Mouse (Mus musculus) embryonic facial prominence, embryonic 14.5 days (tissue): ENCODE results near the gene Ccnd3. TPM values are rescaled to one million over a fixed set of nuclear protein-coding genes. Genes with fewer than 3 reads are reported as not detected.
A peak's percentile ranks its signal among the peaks of the same experiment; 100 is the strongest.

Experiments
- ATAC-seq: fragments of 200-750 bp; cut with Nextera tagmentation; 2 replicates; pipeline ENCODE4 v1.8.0; 2017; ENCODE audit warnings: low read depth, moderate number of reproducible peaks, moderate TSS enrichment
- DNase-seq: peaks from one replicate; pipeline ENCODE4 v3.0.0-alpha.2; 2015; ENCODE audit warnings: low spot score
- H3K27ac ChIP-seq: fragments of 300-500 bp; sonication (generic); replicated peaks from 2 replicates; pipeline ENCODE4 v1.5.1; 2014; ENCODE audit warnings: low read depth, mild to moderate bottlenecking, low read length, moderate library complexity
- H3K27me3 ChIP-seq: fragments of 300-500 bp; sonication (generic); replicated peaks from 2 replicates; pipeline ENCODE4 v1.6.1; 2014; ENCODE audit warnings: low read length; ENCODE audit not compliant: control insufficient read depth, insufficient read depth
- H3K36me3 ChIP-seq: fragments of 300-500 bp; sonication (generic); 2 replicates; pipeline ENCODE4 v1.6.1; 2014; ENCODE audit warnings: low read length, mixed read lengths; ENCODE audit not compliant: control insufficient read depth, insufficient read depth
- H3K4me1 ChIP-seq: fragments of 300-500 bp; sonication (generic); 2 replicates; pipeline ENCODE4 v1.6.1; 2014; ENCODE audit warnings: antibody characterized with exemption, low read length; ENCODE audit not compliant: control insufficient read depth, insufficient read depth
- H3K4me2 ChIP-seq: fragments of 300-500 bp; sonication (generic); 2 replicates; pipeline ENCODE4 v1.6.1; 2014; ENCODE audit warnings: low read depth, mild to moderate bottlenecking, low read length, moderate library complexity, mixed read lengths
- H3K4me3 ChIP-seq: fragments of 300-500 bp; sonication (generic); 2 replicates; pipeline ENCODE4 v1.5.1; 2014; ENCODE audit warnings: low read depth, mild to moderate bottlenecking, low read length
- H3K9ac ChIP-seq: fragments of 300-500 bp; sonication (generic); 2 replicates; pipeline ENCODE4 v1.6.1; 2014; ENCODE audit warnings: low read depth, mild to moderate bottlenecking, low read length, moderate library complexity, mixed read lengths
- H3K9me3 ChIP-seq: fragments of 300-500 bp; sonication (generic); 2 replicates; pipeline ENCODE4 v1.6.1; 2016; ENCODE audit warnings: low read length; ENCODE audit not compliant: control insufficient read depth
- WGBS: fragments of 180-500 bp; shearing (Covaris S2); extraction: QIAGEN DNeasy Blood & Tissue Kit; methylation state at CpG from one replicate; pipeline ENCODE4 v1.1.7; 2014; 5-methylcytosine and 5-hydroxymethylcytosine counted together
- polyA plus RNA-seq: library from polyadenylated mRNA; unstranded; fragments of >200 nt; fragmentation: Nextera tagmentation; extraction: Ambion mirVana; gene quantifications from 2 replicates; pipeline ENCODE4 v1.2.1, GENCODE M21; 2014

The Ccnd3 gene
- polyA plus RNA-seq, 1 experiment from 2014 or later: 519 TPM

- H3K9me3 ChIP-seq: no peaks in the 10 kb centered on the region
- 51% methylated on average over 13 of the region's 18 CpGs for WGBS
- no peaks in the 10 kb centered on the region for H3K27me3 ChIP-seq
- H3K27ac ChIP-seq: peak overlapping the region; percentile 96
- ATAC-seq: no peak
- 0 out of 2 replicates have a peak overlapping the region, but pooled peaks have one; percentile 3 for H3K9ac ChIP-seq
- H3K36me3 ChIP-seq: no peaks in the 10 kb centered on the region
- DNase-seq: peak; percentile 75
- peaks cover 49% of the 10 kb centered on the region for H3K4me1 ChIP-seq
- no peak overlapping the region for H3K4me2 ChIP-seq
- no peak overlapping the region for H3K4me3 ChIP-seq
Measured at GRCm38 (mm10) chr17:47523211-47523682, 18.4 kb downstream of the Ccnd3 start.

- ATAC-seq (no peak), DNase-seq (no peak)
- no peak overlapping the region for H3K27ac ChIP-seq
- H3K4me2 ChIP-seq: no peak overlapping the region
- H3K9me3 ChIP-seq: no peaks in the 10 kb centered on the region
- 72% methylated on average over 8 of the region's 8 CpGs for WGBS
- no peaks in the 10 kb centered on the region for H3K36me3 ChIP-seq
- H3K4me1 ChIP-seq: peaks cover 50% of the 10 kb centered on the region
- H3K4me3 ChIP-seq: no peak overlapping the region
- no peak overlapping the region for H3K9ac ChIP-seq
- H3K27me3 ChIP-seq: no peaks in the 10 kb centered on the region
Measured at GRCm38 (mm10) chr17:47524055-47524454, 19.2 kb downstream of the Ccnd3 start.

- no peak for DNase-seq
- H3K27me3 ChIP-seq: no peaks in the 10 kb centered on the region
- no peaks in the 10 kb centered on the region for H3K36me3 ChIP-seq
- H3K27ac ChIP-seq: no peak overlapping the region
- no peaks in the 10 kb centered on the region for H3K9me3 ChIP-seq
- no peak overlapping the region for H3K9ac ChIP-seq
- peaks cover 47% of the 10 kb centered on the region for H3K4me1 ChIP-seq
- no peak overlapping the region for H3K4me3 ChIP-seq
- H3K4me2 ChIP-seq: no peak overlapping the region
- 90% methylated on average over 6 of the region's 6 CpGs for WGBS
- no peak for ATAC-seq
Measured at GRCm38 (mm10) chr17:47524991-47525390, 20.1 kb downstream of the Ccnd3 start.

- Histone ChIP-seq H3K27ac (peak overlapping the region; percentile 94), H3K4me2 (peak overlapping the region; percentile 34), H3K4me3 (no peak overlapping the region), H3K4me1 (peaks cover 45% of the 10 kb centered on the region), H3K9me3 (no peaks in the 10 kb centered on the region), H3K27me3 (no peaks in the 10 kb centered on the region), H3K36me3 (no peaks in the 10 kb centered on the region), H3K9ac (peak overlapping the region; percentile 30; the same call in 1 of the 2 replicates)
- DNase-seq: peak; percentile 42
- WGBS: 71% methylated on average over 17 of the region's 17 CpGs
- ATAC-seq: no peak
Measured at GRCm38 (mm10) chr17:47526856-47527520, 22.1 kb downstream of the Ccnd3 start.

GRCm38 (mm10) chr17:47527581-47528300 is 22.9 kb downstream of the Ccnd3 start:
- H3K4me2 ChIP-seq: peak overlapping the region; percentile 34
- peak overlapping the region; percentile 94 for H3K27ac ChIP-seq
- 29% methylated on average over 10 of the region's 10 CpGs for WGBS
- peaks cover 37% of the 10 kb centered on the region for H3K4me1 ChIP-seq
- no peaks in the 10 kb centered on the region for H3K9me3 ChIP-seq
- peak; percentile 94 for DNase-seq
- H3K27me3 ChIP-seq: no peaks in the 10 kb centered on the region
- H3K36me3 ChIP-seq: no peaks in the 10 kb centered on the region
- peak; percentile 90 for ATAC-seq
- peak overlapping the region; percentile 30 for H3K9ac ChIP-seq
- H3K4me3 ChIP-seq: no peak overlapping the region

- H3K27me3 ChIP-seq: no peaks in the 10 kb centered on the region
- H3K4me3 ChIP-seq: no peak overlapping the region
- H3K36me3 ChIP-seq: no peaks in the 10 kb centered on the region
- H3K9ac ChIP-seq: no peak overlapping the region
- H3K4me2 ChIP-seq: no peak overlapping the region
- 58% methylated on average over 8 of the region's 8 CpGs for WGBS
- H3K9me3 ChIP-seq: no peaks in the 10 kb centered on the region
- no peak; the same call in 1 of the 2 replicates for ATAC-seq
- no peak for DNase-seq
- peak overlapping the region; percentile 94; the same call in 1 of the 2 replicates for H3K27ac ChIP-seq
- peaks cover 27% of the 10 kb centered on the region for H3K4me1 ChIP-seq
Measured at GRCm38 (mm10) chr17:47528919-47529318, 24.1 kb downstream of the Ccnd3 start.

GRCm38 (mm10) chr17:47529595-47529994 is 24.7 kb downstream of the Ccnd3 start:
- Histone ChIP-seq H3K9me3 (no peaks in the 10 kb centered on the region), H3K4me2 (no peak overlapping the region), H3K27ac (no peak overlapping the region), H3K36me3 (no peaks in the 10 kb centered on the region), H3K4me3 (no peak overlapping the region), H3K4me1 (peaks cover 27% of the 10 kb centered on the region), H3K9ac (no peak overlapping the region), H3K27me3 (no peaks in the 10 kb centered on the region)
- DNase-seq (no peak), ATAC-seq (no peak)
- WGBS: 91% methylated on average over 11 of the region's 11 CpGs

- ATAC-seq: no peak
- no peaks in the 10 kb centered on the region for H3K27me3 ChIP-seq
- H3K27ac ChIP-seq: no peak overlapping the region
- H3K9ac ChIP-seq: no peak overlapping the region
- WGBS: 53% methylated on average over 10 of the region's 10 CpGs
- no peak overlapping the region for H3K4me3 ChIP-seq
- H3K4me2 ChIP-seq: no peak overlapping the region
- H3K36me3 ChIP-seq: no peaks in the 10 kb centered on the region
- peaks cover 27% of the 10 kb centered on the region for H3K4me1 ChIP-seq
- no peaks in the 10 kb centered on the region for H3K9me3 ChIP-seq
- DNase-seq: no peak
Measured at GRCm38 (mm10) chr17:47531387-47531818, 26.6 kb downstream of the Ccnd3 start.
